Mouse (Mus musculus) spleen, adult 12 weeks (tissue): ENCODE results near the gene Hspa1l.
"Not testable (repeated sequence)": the region's sequence is repeated elsewhere in the genome, so short reads cannot be mapped to it uniquely, and the experiment has no call there.

ENCODE experiments used
- DNase-seq: peaks from one replicate; pipeline ENCODE4 v3.0.0; 2022; ENCODE audit warnings: low spot score

The Hspa1l gene

DNA sequence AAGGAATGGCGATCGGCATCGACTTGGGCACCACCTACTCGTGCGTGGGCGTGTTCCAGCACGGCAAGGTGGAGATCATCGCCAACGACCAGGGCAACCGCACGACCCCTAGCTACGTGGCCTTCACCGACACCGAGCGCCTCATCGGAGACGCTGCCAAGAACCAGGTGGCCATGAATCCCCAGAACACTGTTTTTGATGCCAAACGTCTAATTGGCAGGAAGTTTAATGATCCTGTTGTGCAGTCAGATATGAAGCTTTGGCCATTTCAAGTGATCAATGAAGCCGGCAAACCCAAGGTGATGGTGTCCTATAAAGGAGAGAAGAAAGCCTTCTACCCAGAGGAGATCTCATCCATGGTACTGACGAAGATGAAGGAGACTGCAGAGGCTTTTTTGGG lies 4.5 kb downstream of the Hspa1l start:
- no peak for DNase-seq

DNA sequence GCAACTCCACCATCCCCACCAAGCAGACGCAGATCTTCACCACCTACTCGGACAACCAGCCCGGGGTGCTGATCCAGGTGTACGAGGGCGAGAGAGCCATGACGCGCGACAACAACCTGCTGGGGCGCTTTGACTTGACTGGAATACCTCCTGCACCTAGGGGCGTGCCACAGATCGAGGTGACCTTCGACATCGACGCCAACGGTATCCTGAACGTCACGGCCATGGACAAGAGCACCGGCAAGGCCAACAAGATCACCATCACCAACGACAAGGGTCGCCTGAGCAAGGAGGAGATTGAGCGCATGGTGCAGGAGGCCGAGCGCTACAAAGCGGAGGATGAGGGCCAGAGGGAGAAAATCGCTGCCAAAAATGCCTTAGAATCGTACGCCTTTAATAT lies 5.7 kb downstream of the Hspa1l start:
- no peak for DNase-seq

DNA sequence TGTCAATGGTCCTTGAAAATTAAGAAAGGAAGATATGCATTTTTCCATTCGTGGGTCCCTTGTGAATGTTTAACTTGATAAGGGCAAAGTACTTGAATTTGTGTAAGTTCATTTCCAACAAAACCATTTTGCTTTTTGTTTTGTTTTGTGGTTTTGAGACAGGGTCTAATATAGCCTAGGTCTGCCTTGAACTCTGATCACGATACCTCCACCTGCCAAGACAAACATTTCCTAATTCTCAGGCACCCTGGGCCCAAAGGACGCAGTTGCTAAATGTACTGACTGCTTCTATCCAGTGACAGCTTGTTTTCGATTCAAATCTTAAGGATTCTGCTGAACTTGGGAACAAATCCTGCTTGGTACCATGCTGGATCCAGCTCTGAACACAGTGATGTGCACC lies 7.1 kb downstream of the Hspa1l start:
- DNase-seq, result no peak

DNA sequence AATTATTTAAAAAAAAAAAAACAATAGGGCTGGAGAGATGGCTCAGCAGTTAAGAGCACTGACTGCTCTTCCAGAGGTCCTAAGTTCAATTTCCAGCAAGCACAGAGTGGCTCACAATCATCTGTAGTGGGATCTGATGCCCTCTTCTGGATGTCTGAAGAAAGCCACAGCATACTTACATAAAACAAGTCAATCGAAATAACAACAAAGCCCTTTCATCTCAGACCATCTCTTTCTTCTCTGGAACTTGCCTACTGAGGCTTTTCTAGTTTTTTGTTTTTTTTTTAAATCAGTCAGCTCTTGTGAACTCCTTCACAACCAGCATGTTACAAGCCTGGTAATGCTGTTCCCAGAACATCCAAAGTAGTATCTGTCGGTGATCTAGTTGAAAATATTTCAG lies 8.2 kb downstream of the Hspa1l start:
- DNase-seq, result no peak

DNA sequence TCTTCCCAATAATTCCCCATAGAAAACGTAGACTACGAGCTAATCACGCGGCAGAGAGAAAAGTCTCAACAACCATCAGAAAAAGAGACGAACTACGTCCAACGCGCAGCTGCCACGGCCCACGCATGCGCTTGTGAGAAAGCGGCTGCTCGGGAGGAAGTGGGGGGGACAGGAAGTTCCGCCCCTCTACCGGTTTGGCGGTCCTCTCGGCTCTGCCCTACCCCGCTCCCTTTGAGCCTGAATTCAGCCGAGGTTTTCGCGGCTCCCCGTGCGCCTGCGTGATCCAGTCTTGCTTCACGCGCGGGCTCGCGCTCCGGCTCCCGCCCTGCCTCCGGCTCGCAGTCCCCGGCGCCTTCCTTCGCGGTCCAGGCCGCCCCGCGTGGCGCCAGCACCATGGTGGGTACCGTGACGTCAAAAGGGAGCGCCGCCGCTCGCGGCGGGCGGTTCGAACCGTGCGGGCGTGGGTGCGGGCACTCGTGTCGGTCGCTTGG lies 9.2 kb downstream of the Hspa1l start, which contains the start of gene Lsm2:
Lsm2 (plus strand) TSS at position 173 of the 491 bp plus-strand sequence.
- DNase-seq, result peak; percentile 90

DNA sequence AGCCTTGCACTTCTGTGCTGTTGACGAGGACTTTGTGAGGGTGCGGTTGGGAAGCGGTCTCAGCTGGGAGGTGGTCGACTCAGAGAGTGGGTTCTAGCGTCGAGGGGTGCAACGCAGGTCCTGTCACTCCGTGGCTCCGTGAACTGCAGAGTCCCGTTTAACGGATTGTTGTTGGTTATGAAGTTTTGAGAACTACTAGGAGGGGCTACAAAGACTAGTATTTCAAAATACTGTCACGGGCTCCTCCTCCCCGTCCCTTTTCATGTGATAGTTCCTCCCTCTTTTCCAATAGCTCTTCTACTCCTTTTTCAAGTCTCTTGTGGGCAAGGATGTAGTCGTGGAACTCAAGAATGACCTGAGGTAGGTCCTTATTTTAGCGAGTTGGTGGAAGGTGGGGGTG lies 9.8 kb downstream of the Hspa1l start:
- DNase-seq, result no peak

DNA sequence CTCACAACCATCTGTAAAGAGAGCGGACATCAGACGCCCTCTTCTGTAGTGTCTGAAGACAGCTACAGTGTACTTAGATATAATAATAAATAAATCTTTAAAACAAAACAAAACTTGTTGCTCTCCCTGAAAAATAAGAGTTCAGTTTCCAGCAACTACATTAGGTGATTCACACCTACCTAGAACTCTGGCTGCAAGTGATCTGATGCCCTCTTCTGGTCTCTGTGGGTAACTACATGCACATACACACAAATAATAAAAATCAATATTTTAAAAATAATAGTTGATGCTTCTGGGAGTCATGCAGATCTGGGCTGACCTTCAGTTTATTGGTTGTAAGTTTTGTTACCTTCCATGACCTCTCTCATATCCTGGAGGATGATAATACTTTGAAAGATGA lies 11.7 kb downstream of the Hspa1l start:
- no peak for DNase-seq

DNA sequence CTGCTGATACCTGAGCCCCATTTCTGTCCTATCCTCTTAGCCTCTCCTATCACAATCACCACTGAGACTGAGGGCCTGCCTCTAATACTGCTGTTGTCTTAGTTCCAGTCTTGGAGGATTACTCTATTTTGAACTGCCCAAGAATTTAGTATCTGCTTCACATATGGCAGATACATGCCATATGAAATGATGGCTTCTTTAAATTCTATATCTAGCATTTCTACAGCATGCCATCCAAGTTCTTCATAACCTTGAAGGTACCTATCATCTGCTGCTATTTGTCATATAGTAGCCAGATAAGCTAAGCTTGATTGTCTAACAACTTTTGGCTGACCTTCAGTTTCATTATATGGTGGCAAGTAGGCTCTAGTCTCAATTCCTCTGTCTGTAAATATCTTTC lies 22.2 kb downstream of the Hspa1l start:
- no peak for DNase-seq

DNA sequence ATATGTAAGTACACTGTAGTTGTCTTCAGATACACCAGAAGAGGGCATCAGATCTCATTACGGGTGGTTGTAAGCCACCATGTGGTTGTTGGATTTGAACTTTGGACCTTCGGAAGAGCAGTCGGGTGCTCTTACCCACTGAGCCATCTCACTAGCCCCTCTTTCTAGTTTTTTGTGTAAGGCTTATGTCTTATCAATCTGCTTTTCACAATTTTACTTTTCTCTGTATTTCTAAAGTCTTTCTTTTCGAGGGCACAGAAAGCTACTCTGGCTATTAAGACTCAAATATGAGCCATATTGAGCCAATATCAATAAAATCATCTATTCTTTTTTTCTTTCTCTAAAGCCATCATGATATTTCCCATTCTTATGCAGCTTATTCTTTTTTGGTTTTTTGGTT lies 22.7 kb downstream of the Hspa1l start:
- not testable (repeated sequence) for DNase-seq

DNA sequence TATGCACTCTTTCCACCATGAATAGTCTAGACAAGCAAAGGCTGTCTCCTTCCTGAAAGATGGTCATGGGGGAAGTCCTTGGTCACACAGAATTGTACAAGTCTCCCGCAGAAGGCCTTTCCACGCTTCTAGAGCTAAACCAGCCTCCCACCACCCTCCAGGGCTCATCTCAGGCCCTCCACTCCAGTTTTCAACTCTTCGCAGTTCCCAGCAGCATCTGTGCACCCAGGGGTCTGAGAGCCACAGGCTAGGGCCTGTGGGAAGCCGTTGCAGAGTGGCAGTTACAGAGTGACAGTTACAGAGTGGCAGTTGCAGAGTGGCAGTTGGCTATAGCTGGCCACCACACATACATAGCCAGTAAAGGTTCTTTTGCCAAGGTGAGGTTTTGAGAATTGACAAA lies 23.4 kb downstream of the Hspa1l start:
- DNase-seq, result not testable (repeated sequence)

DNA sequence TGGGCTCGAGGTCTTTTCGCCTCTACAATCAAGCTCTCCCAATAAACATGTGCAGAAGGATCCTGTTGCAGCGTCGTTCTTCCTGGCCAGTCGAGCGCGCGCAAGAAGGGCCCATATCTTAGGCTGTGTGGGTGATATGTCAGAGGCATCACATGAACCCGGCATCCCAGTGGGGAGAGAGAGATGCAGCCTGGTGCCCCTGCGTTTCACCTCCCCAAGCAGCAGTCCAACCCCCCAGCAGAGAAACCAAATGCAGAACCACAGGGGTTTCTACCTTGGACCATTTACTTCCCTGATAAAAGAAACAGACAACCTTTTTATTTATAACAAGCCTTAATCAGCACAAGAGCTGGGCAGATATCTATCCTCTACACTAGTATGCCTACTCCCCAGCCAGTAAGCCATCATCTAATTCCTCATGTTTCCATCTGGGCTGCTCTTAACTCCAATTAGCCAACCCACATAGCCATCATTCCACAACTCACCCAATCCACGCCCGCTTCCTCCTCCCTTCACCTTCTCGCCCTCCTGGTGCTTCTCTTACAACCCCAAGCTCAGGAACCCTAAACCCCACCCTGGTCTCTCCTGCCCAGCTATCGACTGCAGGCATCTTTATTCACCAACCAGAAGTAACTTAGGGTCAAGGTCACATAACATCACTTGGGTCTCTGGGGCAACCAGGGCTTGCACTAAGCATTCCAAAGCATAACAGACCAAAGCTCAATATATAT lies 24.1 kb downstream of the Hspa1l start:
- DNase-seq, result no peak

DNA sequence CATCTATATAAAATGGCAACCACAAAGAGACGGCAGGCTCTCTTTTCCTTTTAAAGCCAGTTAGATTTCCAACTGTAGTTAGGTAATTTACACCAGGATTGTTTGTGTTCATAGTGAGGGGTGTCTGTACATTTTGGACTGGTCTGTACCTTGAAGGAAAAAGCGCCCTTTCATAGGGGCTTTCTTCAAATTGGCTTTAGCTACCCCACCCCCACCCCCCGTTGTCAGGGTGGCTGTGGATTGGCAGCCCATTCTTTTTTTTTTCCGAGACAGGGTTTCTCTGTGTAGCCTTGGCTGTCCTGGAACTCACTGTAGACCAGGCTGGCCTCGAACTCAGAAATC lies 24.6 kb downstream of the Hspa1l start:
- DNase-seq, result no peak

DNA sequence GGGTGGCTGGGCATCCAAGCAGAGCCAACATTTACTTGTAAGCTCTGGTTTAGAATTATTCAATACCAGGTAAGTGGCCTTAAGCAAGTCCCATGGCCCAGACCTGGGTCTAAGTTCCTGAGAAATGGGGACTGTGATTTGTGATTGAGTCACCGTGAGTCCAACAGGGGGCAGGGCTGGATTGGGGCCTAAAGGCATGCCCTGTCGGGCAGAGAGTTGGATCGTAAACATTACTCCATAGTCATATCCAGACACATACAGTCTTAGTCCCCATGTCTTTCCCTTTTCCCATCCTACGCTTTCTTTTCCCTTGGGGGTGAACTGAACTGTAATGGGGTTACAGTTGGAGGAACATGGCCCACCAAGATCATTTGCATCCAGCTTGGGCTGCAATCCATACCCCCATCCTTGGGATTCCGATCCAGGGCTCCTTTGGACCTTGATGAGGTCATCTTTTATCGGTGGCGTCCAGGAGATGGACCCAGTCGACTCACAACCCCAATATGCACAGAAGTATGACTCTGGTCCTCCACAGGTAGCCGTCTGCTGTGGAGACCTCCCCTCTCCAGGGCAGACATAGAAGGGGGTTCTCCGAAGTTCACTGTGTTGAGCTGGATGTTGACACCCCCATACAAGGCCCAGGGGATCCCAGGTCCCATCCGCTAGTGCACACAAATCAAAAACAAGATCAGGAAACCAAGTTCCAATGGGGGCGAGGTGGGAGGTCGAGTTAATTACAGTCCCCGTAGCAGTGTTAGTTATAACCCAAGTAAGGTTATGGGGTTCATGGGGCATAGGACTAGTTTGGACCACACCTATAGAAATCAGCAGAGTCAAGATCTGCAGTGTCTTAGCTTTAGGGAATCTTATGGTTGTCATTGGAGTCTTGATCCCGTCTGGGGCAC lies 26.3 kb downstream of the Hspa1l start:
- DNase-seq, result no peak

DNA sequence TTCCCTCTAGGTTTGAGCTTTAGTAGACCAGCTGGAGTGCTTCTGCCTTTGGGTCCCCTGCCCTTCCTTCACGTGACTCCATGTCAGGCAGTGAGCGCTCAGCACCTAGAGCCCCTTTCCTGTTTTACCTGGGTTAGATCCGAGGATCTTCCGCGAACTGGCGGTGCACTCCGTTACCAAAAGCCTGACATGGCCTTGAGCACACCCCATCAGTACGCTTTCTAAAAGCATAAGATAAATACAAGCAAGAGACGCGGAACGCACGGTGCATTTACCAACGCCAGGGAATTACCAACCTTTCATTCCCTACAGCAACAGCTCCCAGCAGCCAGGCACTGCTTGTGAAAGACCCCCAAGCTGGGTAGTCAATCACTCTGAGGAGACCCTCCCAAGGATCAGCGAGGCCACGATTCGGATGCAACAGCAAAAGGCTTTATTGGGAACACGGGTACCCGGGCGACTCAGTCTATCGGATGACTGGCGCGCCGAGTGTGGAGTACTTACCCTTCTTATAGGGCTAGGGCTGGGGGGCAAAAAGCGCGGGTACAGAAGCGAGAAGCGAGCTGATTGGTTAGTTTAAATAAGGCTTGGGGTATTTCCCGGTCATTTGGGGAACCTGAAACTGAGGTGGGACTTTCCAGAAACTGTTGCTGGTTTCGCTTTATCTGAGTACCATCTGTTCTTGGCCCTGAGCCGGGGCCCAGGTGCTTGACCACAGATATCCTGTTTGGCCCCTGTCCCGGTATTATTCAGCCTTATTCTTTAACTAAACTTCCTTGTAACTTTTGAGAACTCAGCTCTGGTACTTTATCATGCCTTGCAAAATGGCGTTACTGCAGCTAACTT lies 27.6 kb downstream of the Hspa1l start:
- DNase-seq, result peak; percentile 74

DNA sequence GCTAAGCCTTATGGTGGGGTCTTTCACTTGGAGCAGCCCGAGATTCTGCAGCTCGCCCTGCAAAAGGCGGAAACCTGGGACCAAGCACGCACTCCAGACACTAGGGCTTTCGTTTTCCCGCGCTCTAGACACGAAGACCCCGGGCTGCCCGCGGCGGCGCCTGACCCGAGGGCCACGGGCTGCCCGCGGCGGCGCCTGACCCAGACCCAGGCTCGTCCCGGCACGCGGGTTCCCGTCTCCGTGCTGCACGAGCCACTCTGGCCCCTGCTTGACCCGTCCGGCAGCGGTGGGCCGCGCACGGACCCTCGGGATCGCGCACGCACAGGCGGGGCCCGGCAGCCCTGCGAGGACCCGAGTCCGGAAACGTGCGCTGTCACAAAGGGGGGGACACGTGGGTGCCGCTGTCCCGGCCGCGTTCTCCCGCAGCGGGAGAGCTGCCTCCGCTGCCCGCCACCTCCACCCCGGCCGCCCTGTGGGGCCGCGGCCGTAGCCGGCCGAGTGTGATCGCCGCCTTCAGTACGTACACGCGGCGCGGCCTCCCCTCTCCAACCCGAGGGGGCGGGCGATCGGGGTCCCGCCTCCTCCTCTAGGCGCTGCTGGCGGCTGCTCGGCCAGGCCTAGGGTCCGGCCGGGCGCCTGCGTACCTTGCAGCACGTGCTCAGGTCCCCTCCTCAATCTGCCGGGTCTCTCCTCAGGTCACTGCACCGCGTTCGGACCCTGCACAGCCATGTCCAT lies 28.4 kb downstream of the Hspa1l start, which contains the start of gene Vars:
Vars (plus strand) TSS at position 271 of the 735 bp plus-strand sequence.
- peak; percentile 86 for DNase-seq

DNA sequence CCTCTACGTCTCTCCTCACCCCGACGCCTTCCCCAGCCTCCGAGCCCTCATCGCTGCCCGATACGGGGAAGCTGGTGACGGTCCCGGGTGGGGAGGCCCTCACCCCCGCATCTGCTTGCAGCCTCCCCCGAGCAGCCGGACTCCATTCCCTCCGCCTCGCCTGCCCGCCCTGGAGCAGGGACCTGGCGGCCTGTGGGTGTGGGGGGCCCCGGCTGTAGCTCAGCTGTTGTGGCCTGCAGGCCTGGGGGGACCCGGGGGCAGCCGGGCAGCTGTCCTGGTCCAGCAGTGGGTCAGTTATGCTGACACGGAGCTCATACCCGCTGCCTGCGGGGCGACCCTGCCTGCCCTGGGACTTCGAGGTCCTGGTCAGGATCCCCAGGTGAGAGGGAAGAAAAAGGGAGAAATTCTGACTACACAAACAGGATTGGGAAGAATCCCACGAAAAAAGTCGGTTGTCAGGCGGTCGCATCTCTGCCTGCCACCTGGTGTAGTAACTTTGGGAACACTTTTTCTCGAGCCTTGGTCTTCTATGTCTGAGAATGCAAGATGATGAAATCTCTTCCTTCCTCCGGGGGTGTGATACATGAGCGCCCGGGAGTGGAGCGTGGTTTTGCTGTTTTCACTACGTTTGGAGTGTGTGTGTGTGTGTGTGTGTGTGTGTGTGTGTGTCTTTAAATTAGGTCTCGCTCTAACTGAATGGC lies 29.1 kb downstream of the Hspa1l start:
- DNase-seq, result no peak

DNA sequence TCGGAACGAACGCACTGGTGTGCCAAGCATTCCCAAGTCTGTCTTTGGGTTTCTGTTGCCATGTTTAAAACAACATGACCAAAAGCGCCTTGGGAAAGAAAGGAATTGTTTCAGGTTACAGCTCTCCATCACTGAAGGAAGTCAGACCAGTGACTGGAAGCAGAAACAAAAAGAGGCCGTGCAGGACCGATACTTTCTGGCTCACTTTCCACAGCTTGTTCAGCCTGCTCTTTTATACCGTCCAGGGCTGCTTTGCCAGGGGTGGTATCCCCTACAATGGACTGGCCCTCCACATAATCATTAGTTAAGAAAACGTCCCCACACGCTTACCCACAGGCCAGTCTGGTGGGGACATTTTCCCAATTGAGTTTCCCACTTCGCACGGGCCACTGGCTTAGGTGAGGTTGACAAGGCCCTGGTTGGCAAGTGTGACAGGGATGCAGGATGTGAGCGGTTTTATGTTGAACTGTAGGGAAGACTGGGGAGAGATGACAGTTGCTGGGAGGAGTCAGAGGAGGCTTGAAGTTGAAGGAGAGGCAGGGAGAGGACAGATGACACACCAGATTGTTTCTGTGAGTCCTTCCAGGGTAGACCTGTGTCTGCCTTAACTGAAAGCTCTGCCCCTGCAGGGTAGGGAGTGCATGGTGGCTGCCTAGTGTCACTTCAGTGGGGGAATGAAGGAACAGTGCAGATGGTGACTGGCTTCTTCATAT lies 29.8 kb downstream of the Hspa1l start:
- DNase-seq, result no peak

DNA sequence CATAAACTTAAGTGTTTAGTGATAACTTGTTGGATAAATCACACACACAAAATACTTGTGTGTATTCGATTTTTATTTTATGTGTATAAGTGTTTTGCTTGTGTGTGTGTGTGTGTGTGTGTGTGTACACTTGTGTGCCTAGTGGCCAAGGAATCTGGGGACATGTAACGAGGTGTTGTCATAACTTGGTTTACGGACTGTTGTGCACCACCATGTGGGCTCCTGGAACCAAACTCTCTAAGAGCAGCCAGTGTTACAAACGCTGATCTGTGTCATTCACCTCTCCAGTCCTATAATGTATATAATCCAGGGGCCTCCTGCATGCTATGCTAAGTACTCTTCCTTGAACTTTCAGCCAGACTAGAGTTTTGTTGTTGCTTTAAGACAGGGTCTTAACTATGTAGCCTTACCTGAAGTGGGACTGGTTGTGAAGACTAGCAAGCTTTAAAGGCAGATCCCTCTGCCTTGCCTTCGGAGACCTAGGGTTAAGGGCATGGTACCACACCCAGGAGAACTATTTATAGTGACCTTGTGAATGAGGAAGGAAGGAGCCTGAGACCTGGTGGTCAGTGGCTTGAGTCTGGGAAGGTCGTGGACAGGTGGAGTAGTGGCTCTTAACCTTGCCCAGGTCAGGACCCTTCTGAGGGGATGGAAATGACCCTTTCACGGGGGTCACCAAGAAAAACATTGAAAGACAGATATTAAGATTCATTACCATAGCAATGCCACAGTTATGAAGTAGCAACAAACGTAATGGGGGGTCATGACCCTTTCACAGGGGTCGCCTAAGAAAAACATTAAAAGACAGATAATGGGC lies 30.7 kb downstream of the Hspa1l start:
- no peak for DNase-seq

DNA sequence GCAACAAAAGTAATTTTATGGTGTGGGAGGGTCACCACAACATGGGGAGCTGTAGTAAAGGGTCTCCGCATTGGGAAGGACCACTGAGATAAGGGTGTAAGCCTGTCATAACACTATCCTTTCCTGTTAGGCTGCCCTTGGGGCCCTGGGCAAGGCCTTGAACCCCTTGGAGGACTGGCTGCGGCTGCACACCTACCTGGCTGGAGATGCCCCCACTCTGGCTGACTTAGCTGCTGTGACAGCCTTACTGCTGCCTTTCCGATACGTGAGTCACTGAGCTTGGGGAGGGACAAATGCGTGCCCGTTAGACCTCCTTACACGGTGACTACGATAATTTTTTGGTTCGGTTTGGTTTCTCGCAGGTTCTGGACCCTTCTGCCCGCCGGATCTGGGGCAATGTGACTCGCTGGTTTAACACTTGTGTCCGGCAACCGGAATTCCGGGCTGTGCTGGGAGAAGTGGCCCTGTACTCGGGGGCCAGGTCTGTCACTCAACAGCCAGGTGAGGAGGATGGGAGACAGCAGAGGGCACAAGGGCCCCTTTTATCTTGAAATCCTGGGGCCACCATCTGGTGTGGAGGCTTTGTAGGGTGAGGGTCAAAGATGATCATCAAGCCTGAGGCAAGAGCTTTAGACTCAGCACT lies 31.7 kb downstream of the Hspa1l start:
- DNase-seq, result no peak
